In genomic region chr4:65886862-65887261, GRCm38 (mm10) we compare ENCODE assay signal across 32 mouse cellular contexts.
"Had no signal": no experiment of that assay in that cellular context is flagged by ENCODE, and none has a peak within 500 bp of the region (broad histone marks: within the 10 kb centered on the region; RNA-seq: fewer than 3 reads in every experiment).

No protein-coding gene starts in this region.

- ATAC-seq: liver, embryonic 12.5 days; liver, postnatal 0 days; lung, postnatal 0 days; midbrain, embryonic 13.5 days; midbrain, embryonic 15.5 days; midbrain, embryonic 16.5 days had no signal

- H3K27me3 ChIP-seq: limb, embryonic 12.5 days; limb, embryonic 13.5 days; limb, embryonic 15.5 days; liver, embryonic 12.5 days; liver, embryonic 13.5 days; liver, embryonic 15.5 days; lung, embryonic 15.5 days; megakaryocyte, embryonic 14.5 days; midbrain, embryonic 12.5 days; midbrain, embryonic 13.5 days; midbrain, embryonic 15.5 days; neural tube, embryonic 12.5 days had no signal

- H3K4me2 ChIP-seq: limb, embryonic 12.5 days; limb, embryonic 13.5 days; limb, embryonic 15.5 days; liver, embryonic 11.5 days; liver, embryonic 12.5 days; liver, embryonic 13.5 days; liver, embryonic 15.5 days; lung, embryonic 14.5 days; lung, embryonic 15.5 days; midbrain, embryonic 11.5 days; midbrain, embryonic 12.5 days; midbrain, embryonic 13.5 days; midbrain, embryonic 15.5 days; neural tube, embryonic 12.5 days had no signal

- H3K36me3 ChIP-seq: limb, embryonic 10.5 days; limb, embryonic 12.5 days; limb, embryonic 13.5 days; limb, embryonic 15.5 days; liver, embryonic 12.5 days; liver, embryonic 13.5 days; liver, embryonic 15.5 days; lung, embryonic 15.5 days; midbrain, embryonic 10.5 days; midbrain, embryonic 12.5 days; midbrain, embryonic 13.5 days; midbrain, embryonic 15.5 days; neural tube, embryonic 12.5 days had no signal

- H3K4me3 ChIP-seq: limb, embryonic 10.5 days; limb, embryonic 12.5 days; limb, embryonic 13.5 days; limb, embryonic 15.5 days; liver, embryonic 12.5 days; liver, embryonic 13.5 days; liver, embryonic 15.5 days; lung, embryonic 15.5 days; megakaryocyte, embryonic 14.5 days; midbrain, embryonic 10.5 days; midbrain, embryonic 12.5 days; midbrain, embryonic 13.5 days; midbrain, embryonic 15.5 days; myocyte; neural tube, embryonic 12.5 days had no signal

- H3K27ac ChIP-seq: limb, embryonic 10.5 days; limb, embryonic 12.5 days; limb, embryonic 13.5 days; limb, embryonic 15.5 days; liver, embryonic 12.5 days; liver, embryonic 13.5 days; liver, embryonic 14.5 days; liver, embryonic 15.5 days; lung, embryonic 15.5 days; macrophage; midbrain, embryonic 10.5 days; midbrain, embryonic 12.5 days; midbrain, embryonic 13.5 days; midbrain, embryonic 15.5 days; neural tube, embryonic 12.5 days had no signal

- H3K9me3 ChIP-seq: limb, embryonic 10.5 days; limb, embryonic 12.5 days; limb, embryonic 13.5 days; limb, embryonic 15.5 days; liver, embryonic 12.5 days; liver, embryonic 13.5 days; liver, embryonic 15.5 days; lung, embryonic 15.5 days; megakaryocyte, embryonic 14.5 days; midbrain, embryonic 10.5 days; midbrain, embryonic 12.5 days; midbrain, embryonic 13.5 days; midbrain, embryonic 15.5 days; neural tube, embryonic 12.5 days had no signal

- H3K4me1 ChIP-seq: limb, embryonic 12.5 days; limb, embryonic 13.5 days; limb, embryonic 15.5 days; liver, embryonic 12.5 days; liver, embryonic 13.5 days; liver, embryonic 15.5 days; lung, embryonic 15.5 days; megakaryocyte, embryonic 14.5 days had no signal

- H3K9ac ChIP-seq: limb, embryonic 12.5 days; limb, embryonic 13.5 days; limb, embryonic 15.5 days; liver, embryonic 12.5 days; liver, embryonic 13.5 days; liver, embryonic 14.5 days; liver, embryonic 15.5 days; liver, postnatal 0 days; lung, embryonic 14.5 days; lung, embryonic 15.5 days; midbrain, embryonic 12.5 days; midbrain, embryonic 13.5 days; midbrain, embryonic 15.5 days; neural tube, embryonic 12.5 days had no signal

- DNase-seq: left cerebral cortex, postnatal 4 days; liver; liver, embryonic 13.5 days; liver, postnatal 0 days; lung, adult 18-20 months; lung, adult 2 months; lung, embryonic 14.5 days; lung, postnatal 10 days; lung, postnatal 14 days; lung, postnatal 36 days; lung, postnatal 4 days; midbrain, embryonic 14.5 days had no signal
